Mouse (Mus musculus) forebrain, embryonic 14.5 days (tissue): Measurements from ENCODE around the gene Tbl3. TPM values are rescaled to one million over a fixed set of nuclear protein-coding genes. Genes with fewer than 3 reads are reported as not detected.

ENCODE experiments used
- ATAC-seq: fragments of 200-750 bp; cut with Nextera tagmentation; 2 replicates; pipeline ENCODE4 v1.8.0; 2017; ENCODE audit warnings: mild to moderate bottlenecking, moderate library complexity
- DNase-seq: peaks from one replicate; pipeline ENCODE4 v3.0.0-alpha.2; 2015; ENCODE audit warnings: low spot score
- H3K27ac ChIP-seq: fragments of 300-500 bp; sonication (generic); 2 replicates; pipeline ENCODE4 v1.5.1; 2014; ENCODE audit warnings: low read depth, mild to moderate bottlenecking, control low read depth, low read length, moderate library complexity
- H3K27me3 ChIP-seq: fragments of 300-500 bp; sonication (generic); replicated peaks from 2 replicates; pipeline ENCODE4 v1.6.1; 2014; ENCODE audit warnings: low read length, control low read depth, mixed read lengths; ENCODE audit not compliant: control insufficient read depth, insufficient read depth
- H3K36me3 ChIP-seq: fragments of 300-500 bp; sonication (generic); 2 replicates; pipeline ENCODE4 v1.6.1; 2014; ENCODE audit warnings: low read length, control low read depth; ENCODE audit not compliant: control insufficient read depth, insufficient read depth
- H3K4me1 ChIP-seq: fragments of 300-500 bp; sonication (generic); 2 replicates; pipeline ENCODE4 v1.6.1; 2014; ENCODE audit warnings: antibody characterized with exemption, low read length, control low read depth; ENCODE audit not compliant: control insufficient read depth, insufficient read depth
- H3K4me2 ChIP-seq: fragments of 300-500 bp; sonication (generic); 2 replicates; pipeline ENCODE4 v1.6.1; 2014; ENCODE audit warnings: mild to moderate bottlenecking, control low read depth, low read length
- H3K4me3 ChIP-seq: fragments of 300-500 bp; sonication (generic); 2 replicates; pipeline ENCODE4 v1.5.1; 2014; ENCODE audit warnings: low read depth, low read length, control low read depth
- H3K9ac ChIP-seq: fragments of 300-500 bp; sonication (generic); 2 replicates; pipeline ENCODE4 v1.6.1; 2014; ENCODE audit warnings: mild to moderate bottlenecking, low read length, control low read depth, moderate library complexity
- H3K9me3 ChIP-seq: fragments of 300-500 bp; sonication (generic); replicated peaks from 2 replicates; pipeline ENCODE4 v1.6.1; 2016; ENCODE audit warnings: low read length, control low read depth, mixed read lengths; ENCODE audit not compliant: control insufficient read depth
- WGBS: fragments of 180-500 bp; shearing (Covaris S2); extraction: QIAGEN DNeasy Blood & Tissue Kit; methylation state at CpG from one replicate; pipeline ENCODE4 v1.1.7; 2014; 5-methylcytosine and 5-hydroxymethylcytosine counted together
- polyA plus RNA-seq: library from polyadenylated mRNA; unstranded; fragments of >200 nt; fragmentation: Nextera tagmentation; extraction: Ambion mirVana; gene quantifications from 2 replicates; pipeline ENCODE4 v1.2.1, GENCODE M21; 2014

Tbl3 gene
- polyA plus RNA-seq, 1 experiment from 2014 or later = 86.1 TPM

DNA sequence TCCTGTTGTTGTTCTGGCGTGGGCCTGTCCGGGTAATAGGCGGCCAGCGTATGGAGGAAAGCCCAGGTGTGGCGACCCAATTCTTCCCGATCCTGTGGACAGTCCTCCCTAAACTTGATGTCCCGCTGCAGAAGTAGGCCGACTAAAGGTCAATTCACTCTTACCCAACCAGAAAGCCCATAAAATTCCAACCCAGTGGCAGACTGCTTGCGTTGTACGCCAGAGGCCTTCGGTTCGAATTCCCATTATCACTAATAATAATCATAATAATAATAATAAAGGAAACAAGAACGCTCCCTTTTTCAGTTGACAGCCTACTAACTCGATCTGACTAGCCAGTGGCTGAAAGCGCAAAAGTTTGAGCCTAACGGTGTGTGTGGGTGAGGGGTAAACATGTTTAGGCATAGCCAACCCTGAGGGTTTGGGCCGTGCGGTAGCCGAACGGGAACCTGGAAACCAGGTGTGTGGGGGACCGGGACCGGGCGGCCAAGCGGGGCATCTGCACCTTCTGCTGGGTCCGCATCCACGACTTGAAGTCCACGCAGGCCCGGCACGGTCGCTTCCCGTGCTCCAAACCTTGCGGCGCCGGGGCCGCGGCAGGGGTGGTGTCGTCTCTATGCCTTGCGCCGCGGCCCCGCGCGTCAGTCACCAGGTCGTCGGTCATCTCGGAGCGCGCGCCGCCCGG lies 12.0 kb downstream of the Tbl3 start:
- Histone ChIP-seq H3K4me2 (peak overlapping the region; percentile 80), H3K36me3 (peaks cover 16% of the 10 kb centered on the region), H3K9ac (peak overlapping the region; percentile 85), H3K4me1 (peaks cover 14% of the 10 kb centered on the region), H3K9me3 (no peaks in the 10 kb centered on the region), H3K27ac (peak overlapping the region; percentile 80), H3K27me3 (0 out of 2 replicates have a peak, but pooled peaks cover 5% of the 10 kb centered on the region), H3K4me3 (peak overlapping the region; percentile 73)
- ATAC-seq = no peak; the same call in none of the 2 replicates
- WGBS = 7% methylated on average over 51 of the region's 51 CpGs
- no peak for DNase-seq

DNA sequence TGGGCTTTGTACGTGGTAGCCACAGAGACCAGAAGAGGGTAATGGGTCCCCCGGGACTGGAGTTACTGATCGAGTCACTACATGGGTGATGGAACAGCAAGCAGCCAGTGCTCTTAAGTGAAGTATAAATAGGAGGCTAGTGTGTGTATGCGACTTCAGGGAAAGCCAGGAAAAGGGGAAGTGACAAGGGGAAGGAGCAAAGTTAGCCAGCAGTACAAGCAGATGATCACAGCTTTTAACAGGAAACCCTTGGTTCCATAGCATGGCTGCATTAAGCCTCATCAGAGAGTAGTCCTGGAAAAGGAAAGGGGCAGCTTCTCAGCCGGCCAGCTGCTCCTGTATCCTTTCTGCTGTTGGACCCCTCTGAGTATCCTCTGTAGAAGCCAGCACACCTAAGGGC lies 15.1 kb downstream of the Tbl3 start:
- no peak overlapping the region for H3K4me3 ChIP-seq
- H3K9me3 ChIP-seq = no peaks in the 10 kb centered on the region
- ATAC-seq (no peak), DNase-seq (no peak)
- H3K27ac ChIP-seq = no peak overlapping the region
- WGBS = 84% methylated on average over 5 of the region's 5 CpGs
- peaks cover 7% of the 10 kb centered on the region; the same call in 1 of the 2 replicates for H3K36me3 ChIP-seq
- no peak overlapping the region for H3K4me2 ChIP-seq
- peaks cover 14% of the 10 kb centered on the region for H3K4me1 ChIP-seq
- H3K27me3 ChIP-seq = peaks cover 16% of the 10 kb centered on the region
- no peak overlapping the region for H3K9ac ChIP-seq

DNA sequence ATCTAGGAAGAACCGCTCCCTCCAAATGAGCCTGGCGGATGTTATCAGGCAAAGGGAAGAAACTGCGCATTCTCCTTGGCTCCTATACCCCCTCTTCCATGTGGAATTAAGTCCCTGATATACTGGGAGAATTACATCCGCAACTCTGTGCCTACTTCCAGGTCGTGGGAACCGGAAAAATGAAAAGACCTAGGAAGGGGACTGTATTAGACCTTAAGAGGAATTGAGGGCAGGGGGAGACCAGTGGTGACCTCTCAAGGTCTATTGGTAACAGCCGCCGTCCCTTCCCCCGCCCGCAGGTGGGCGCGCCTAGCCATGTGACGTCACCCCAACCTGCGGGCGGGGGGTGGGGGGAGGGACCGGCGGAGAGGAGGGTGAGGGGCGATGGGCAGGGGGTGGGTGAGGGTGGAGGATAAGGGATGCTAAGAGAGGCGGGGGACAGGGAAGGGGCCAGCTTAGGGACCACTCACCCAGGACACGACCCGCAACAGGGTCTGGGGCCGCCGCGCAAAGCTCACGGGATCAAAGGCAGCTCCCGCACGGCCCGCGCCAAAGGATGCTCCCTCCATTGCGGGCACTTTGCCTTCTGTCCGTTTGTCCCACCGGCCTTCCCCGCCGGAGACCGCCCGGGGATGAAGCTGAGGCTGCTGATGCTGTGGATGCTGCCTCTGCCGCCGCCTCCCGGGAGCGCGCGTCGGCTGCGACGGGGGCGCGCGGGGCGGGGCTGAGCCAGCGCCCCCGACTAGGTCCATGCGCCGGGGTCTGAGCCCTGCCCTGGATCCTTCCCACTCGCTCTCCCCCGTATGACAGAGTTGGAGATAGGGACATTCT lies 18.0 kb downstream of the Tbl3 start, which contains the start of gene Syngr3:
Syngr3 (minus strand) TSS at position 705 of the 831 bp plus-strand sequence.
- Histone ChIP-seq H3K4me2 (peak within 1 kb of the TSS; percentile 76), H3K9me3 (no peaks in the 10 kb centered on the region), H3K4me1 (peaks cover 3% of the 10 kb centered on the region), H3K4me3 (peak within 1 kb of the TSS; percentile 77), H3K9ac (peak within 1 kb of the TSS; percentile 94), H3K36me3 (peaks cover 7% of the 10 kb centered on the region; the same call in 1 of the 2 replicates), H3K27ac (peak within 1 kb of the TSS; percentile 77), H3K27me3 (peaks cover 19% of the 10 kb centered on the region)
- DNase-seq (peak; percentile 51), ATAC-seq (peak; percentile 68)
- under 1% methylated on average over 35 of the region's 55 CpGs for WGBS

DNA sequence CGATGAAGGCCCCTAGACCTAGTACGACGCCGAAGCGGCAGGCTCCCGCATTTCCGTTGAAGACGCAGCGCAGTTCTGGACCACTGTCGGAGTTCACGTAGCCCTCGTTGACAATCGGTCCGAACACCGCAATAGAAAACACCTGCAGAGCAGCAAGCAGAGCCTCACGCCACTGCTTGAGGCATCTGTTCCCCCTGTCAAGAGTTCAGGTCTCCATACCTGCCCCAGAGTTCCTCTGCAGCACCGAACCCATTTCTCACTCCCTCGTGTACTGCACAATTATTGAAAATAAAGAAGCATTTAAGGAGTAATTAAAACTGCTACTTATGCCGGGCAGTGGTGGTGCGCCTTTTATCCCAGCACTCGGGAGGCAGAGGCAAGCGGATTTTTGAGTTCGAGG lies 19.9 kb downstream of the Tbl3 start:
- peak overlapping the region; percentile 35 for H3K9ac ChIP-seq
- peak overlapping the region; percentile 48 for H3K4me2 ChIP-seq
- peak overlapping the region; percentile 25 for H3K4me3 ChIP-seq
- peaks cover 3% of the 10 kb centered on the region for H3K4me1 ChIP-seq
- 19% methylated on average over 23 of the region's 23 CpGs for WGBS
- ATAC-seq (no peak), DNase-seq (no peak)
- H3K9me3 ChIP-seq = no peaks in the 10 kb centered on the region
- H3K36me3 ChIP-seq = peaks cover 2% of the 10 kb centered on the region; the same call in 1 of the 2 replicates
- H3K27ac ChIP-seq = no peak overlapping the region
- peaks cover 19% of the 10 kb centered on the region for H3K27me3 ChIP-seq

- Histone ChIP-seq H3K27ac (no peak overlapping the region), H3K9ac (peak overlapping the region; percentile 35), H3K4me2 (peak overlapping the region; percentile 48), H3K9me3 (no peaks in the 10 kb centered on the region), H3K27me3 (peaks cover 19% of the 10 kb centered on the region), H3K36me3 (peaks cover 5% of the 10 kb centered on the region), H3K4me1 (peaks cover 3% of the 10 kb centered on the region), H3K4me3 (peak overlapping the region; percentile 25)
- WGBS = under 1% methylated on average over 23 of the region's 25 CpGs
- no peak for ATAC-seq
- DNase-seq = no peak
These were observed 20.3 kb downstream of the Tbl3 start for GRCm38 (mm10) chr17:24687146-24687595.

DNA sequence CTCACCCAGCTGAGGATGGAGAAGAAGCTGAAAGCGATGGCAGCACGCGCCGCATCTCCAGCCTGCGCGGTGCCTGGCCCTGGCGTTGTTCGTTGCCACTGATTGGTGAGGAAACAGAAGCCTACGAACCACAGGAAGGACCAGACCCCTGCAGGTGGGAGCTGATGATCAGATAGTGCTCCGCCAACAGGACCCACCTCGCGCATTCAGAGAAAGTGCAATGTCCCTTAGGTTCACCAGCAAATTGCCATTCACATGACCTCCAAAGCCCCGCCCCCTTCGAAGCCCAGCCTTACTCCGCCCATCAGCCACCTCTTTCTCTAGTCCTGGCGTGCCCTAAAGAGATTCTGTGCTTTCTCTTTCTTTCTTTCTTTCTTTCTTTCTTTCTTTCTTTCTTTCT lies 20.9 kb downstream of the Tbl3 start:
- Histone ChIP-seq H3K4me3 (peak overlapping the region; percentile 2; the same call in 1 of the 2 replicates), H3K27ac (no peak overlapping the region), H3K4me1 (peaks cover 3% of the 10 kb centered on the region), H3K9ac (no peak overlapping the region), H3K9me3 (no peaks in the 10 kb centered on the region), H3K27me3 (peaks cover 19% of the 10 kb centered on the region), H3K4me2 (peak overlapping the region; percentile 12; the same call in 1 of the 2 replicates), H3K36me3 (peaks cover 12% of the 10 kb centered on the region)
- no peak for DNase-seq
- no peak for ATAC-seq
- WGBS = 33% methylated on average over 16 of the region's 16 CpGs

- 92% methylated on average over 24 of the region's 24 CpGs for WGBS
- peaks cover 59% of the 10 kb centered on the region for H3K36me3 ChIP-seq
- no peak overlapping the region for H3K4me2 ChIP-seq
- no peak overlapping the region for H3K9ac ChIP-seq
- no peak for DNase-seq
- no peak overlapping the region for H3K4me3 ChIP-seq
- H3K27me3 ChIP-seq = no peaks in the 10 kb centered on the region
- no peaks in the 10 kb centered on the region for H3K9me3 ChIP-seq
- H3K27ac ChIP-seq = no peak overlapping the region
- no peaks in the 10 kb centered on the region for H3K4me1 ChIP-seq
- no peak for ATAC-seq
These were observed 29.9 kb downstream of the Tbl3 start for GRCm38 (mm10) chr17:24677500-24678080.

DNA sequence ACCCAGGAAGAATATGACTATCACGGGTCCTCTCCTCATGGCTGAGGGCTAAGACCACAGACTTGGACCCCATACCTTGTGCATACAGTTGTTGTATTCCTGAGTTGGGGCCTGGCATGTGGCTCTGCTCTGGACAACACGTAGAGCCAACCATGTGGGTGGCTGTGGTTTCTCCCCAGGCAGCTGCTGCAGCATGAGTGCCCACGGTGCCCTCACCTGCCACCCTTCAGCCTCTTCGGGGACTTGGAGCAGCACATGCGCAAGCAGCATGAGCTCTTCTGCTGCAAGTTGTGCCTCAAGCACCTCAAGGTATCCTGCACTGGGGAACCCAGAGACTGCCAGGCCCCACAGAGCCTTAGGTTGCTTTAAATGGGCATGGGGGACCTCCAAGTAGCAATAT lies 30.6 kb downstream of the Tbl3 start:
- H3K4me1 ChIP-seq = no peaks in the 10 kb centered on the region
- H3K27ac ChIP-seq = no peak overlapping the region
- H3K9ac ChIP-seq = no peak overlapping the region
- ATAC-seq = no peak
- H3K4me2 ChIP-seq = no peak overlapping the region
- no peak overlapping the region for H3K4me3 ChIP-seq
- H3K36me3 ChIP-seq = peaks cover 53% of the 10 kb centered on the region
- no peak for DNase-seq
- H3K9me3 ChIP-seq = no peaks in the 10 kb centered on the region
- H3K27me3 ChIP-seq = no peaks in the 10 kb centered on the region
- 97% methylated on average over 5 of the region's 5 CpGs for WGBS
